Mouse (Mus musculus) limb, embryonic 14.5 days (tissue): ENCODE data around the gene Sept3. TPM values are rescaled to one million over a fixed set of nuclear protein-coding genes. Genes with fewer than 3 reads are reported as not detected.

Source experiments
- ATAC-seq: fragments of 200-750 bp; cut with Nextera tagmentation; 2 replicates; pipeline ENCODE4 v1.8.0; 2017; ENCODE audit warnings: low read depth, moderate number of reproducible peaks, moderate TSS enrichment; ENCODE audit not compliant: low FRiP score
- DNase-seq: peaks from one replicate; pipeline ENCODE4 v3.0.0-alpha.2; 2015; ENCODE audit warnings: low spot score
- H3K27ac ChIP-seq: fragments of 300-500 bp; sonication (generic); replicated peaks from 2 replicates; pipeline ENCODE4 v1.5.1; 2014; ENCODE audit warnings: low read depth, mild to moderate bottlenecking, low read length, moderate library complexity, mixed read lengths
- H3K27me3 ChIP-seq: fragments of 300-500 bp; sonication (generic); 2 replicates; pipeline ENCODE4 v1.6.1; 2014; ENCODE audit warnings: low read length, mixed read lengths; ENCODE audit not compliant: control insufficient read depth, insufficient read depth
- H3K36me3 ChIP-seq: fragments of 300-500 bp; sonication (generic); 2 replicates; pipeline ENCODE4 v1.6.1; 2014; ENCODE audit warnings: mild to moderate bottlenecking, low read length, moderate library complexity, mixed read lengths; ENCODE audit not compliant: control insufficient read depth, insufficient read depth
- H3K4me1 ChIP-seq: fragments of 300-500 bp; sonication (generic); 2 replicates; pipeline ENCODE4 v1.6.1; 2014; ENCODE audit warnings: antibody characterized with exemption, low read length, mixed read lengths; ENCODE audit not compliant: control insufficient read depth, insufficient read depth
- H3K4me2 ChIP-seq: fragments of 300-500 bp; sonication (generic); replicated peaks from 2 replicates; pipeline ENCODE4 v1.6.1; 2014; ENCODE audit warnings: low read depth, mild to moderate bottlenecking, low read length, moderate library complexity; ENCODE audit not compliant: severe bottlenecking
- H3K4me3 ChIP-seq: fragments of 300-500 bp; sonication (generic); replicated peaks from 2 replicates; pipeline ENCODE4 v1.5.1; 2014; ENCODE audit warnings: low read length
- H3K9ac ChIP-seq: fragments of 300-500 bp; sonication (generic); 2 replicates; pipeline ENCODE4 v1.6.1; 2014; ENCODE audit warnings: mild to moderate bottlenecking, low read depth, low read length, moderate library complexity; ENCODE audit not compliant: severe bottlenecking
- H3K9me3 ChIP-seq: fragments of 300-500 bp; sonication (generic); 2 replicates; pipeline ENCODE4 v1.6.1; 2016; ENCODE audit warnings: low read length; ENCODE audit not compliant: control insufficient read depth
- POLR2A ChIP-seq: fragments of 200-500 bp; IDR thresholded peaks from 2 replicates; pipeline ENCODE4 v1.8.0; 2012; ENCODE audit warnings: inconsistent platforms, mild to moderate bottlenecking, moderate library complexity, borderline replicate concordance; ENCODE audit not compliant: insufficient read depth, insufficient read length; ENCODE audit errors: extremely low read depth
- WGBS: fragments of 180-500 bp; shearing (Covaris S2); extraction: QIAGEN DNeasy Blood & Tissue Kit; methylation state at CpG from one replicate; pipeline ENCODE4 v1.1.7; 2014; 5-methylcytosine and 5-hydroxymethylcytosine counted together
- polyA plus RNA-seq, 2 experiments: library from polyadenylated mRNA; depleted of rRNA in 1 of 2; stranded (reverse) in 1 of 2; unstranded in 1 of 2; fragments of >200 nt; fragmentation: Nextera tagmentation in 1 of 2; extraction: Ambion mirVana in 1 of 2; gene quantifications; 2 replicates each; pipeline versions ENCODE4 v1.2.1 to v1.2.3; 2012 to 2014

Gene Sept3
- polyA plus RNA-seq, 2 experiments: 12.0 to 23.7 TPM

- no peak for TF ChIP-seq POLR2A
- H3K27ac ChIP-seq: no peak overlapping the region
- no peak overlapping the region for H3K4me3 ChIP-seq
- H3K9ac ChIP-seq: no peak overlapping the region
- ATAC-seq: no peak
- no peaks in the 10 kb centered on the region for H3K9me3 ChIP-seq
- H3K4me1 ChIP-seq: no peaks in the 10 kb centered on the region
- no peaks in the 10 kb centered on the region for H3K27me3 ChIP-seq
- no peak overlapping the region for H3K4me2 ChIP-seq
- H3K36me3 ChIP-seq: no peaks in the 10 kb centered on the region
- WGBS: 51% methylated on average over 4 of the region's 4 CpGs
- DNase-seq: no peak
Measured at GRCm38 (mm10) chr15:82255248-82255647, 19.4 kb upstream of the Sept3 start.

GRCm38 (mm10) chr15:82255944-82256383 is 18.7 kb upstream of the Sept3 start:
- no peaks in the 10 kb centered on the region for H3K4me1 ChIP-seq
- H3K27me3 ChIP-seq: no peaks in the 10 kb centered on the region
- H3K27ac ChIP-seq: no peak overlapping the region
- DNase-seq (no peak), ATAC-seq (peak; percentile 26; the same call in 1 of the 2 replicates)
- no peak for TF ChIP-seq POLR2A
- H3K4me2 ChIP-seq: no peak overlapping the region
- no peaks in the 10 kb centered on the region for H3K36me3 ChIP-seq
- no peak overlapping the region for H3K4me3 ChIP-seq
- WGBS: 18% methylated on average over 10 of the region's 10 CpGs
- no peak overlapping the region for H3K9ac ChIP-seq
- H3K9me3 ChIP-seq: no peaks in the 10 kb centered on the region

DNA sequence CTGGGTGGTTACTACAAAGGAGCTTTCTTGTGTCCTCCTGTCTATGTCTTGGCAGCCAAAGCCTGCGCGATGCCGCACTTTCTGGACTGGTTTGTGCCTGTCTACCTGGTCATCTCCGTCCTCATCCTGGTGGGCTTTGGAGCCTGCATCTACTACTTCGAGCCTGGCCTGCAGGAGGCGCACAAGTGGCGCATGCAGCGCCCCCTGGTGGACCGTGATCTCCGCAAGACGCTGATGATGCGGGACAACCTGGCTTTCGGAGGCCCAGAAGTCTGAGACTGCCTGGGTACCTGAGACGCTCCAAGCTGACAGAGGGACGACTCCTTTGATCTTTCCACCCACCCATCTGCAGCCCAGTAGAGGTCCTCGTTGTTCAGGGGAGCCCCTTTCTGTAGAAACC is 15.2 kb upstream of the Sept3 start:
- no peak overlapping the region for H3K4me3 ChIP-seq
- no peak for TF ChIP-seq POLR2A
- ATAC-seq (no peak), DNase-seq (no peak)
- H3K27ac ChIP-seq: no peak overlapping the region
- H3K9ac ChIP-seq: no peak overlapping the region
- H3K4me2 ChIP-seq: no peak overlapping the region
- H3K9me3 ChIP-seq: no peaks in the 10 kb centered on the region
- H3K36me3 ChIP-seq: no peaks in the 10 kb centered on the region
- no peaks in the 10 kb centered on the region for H3K27me3 ChIP-seq
- no peaks in the 10 kb centered on the region for H3K4me1 ChIP-seq
- 10% methylated on average over 16 of the region's 16 CpGs for WGBS

DNA sequence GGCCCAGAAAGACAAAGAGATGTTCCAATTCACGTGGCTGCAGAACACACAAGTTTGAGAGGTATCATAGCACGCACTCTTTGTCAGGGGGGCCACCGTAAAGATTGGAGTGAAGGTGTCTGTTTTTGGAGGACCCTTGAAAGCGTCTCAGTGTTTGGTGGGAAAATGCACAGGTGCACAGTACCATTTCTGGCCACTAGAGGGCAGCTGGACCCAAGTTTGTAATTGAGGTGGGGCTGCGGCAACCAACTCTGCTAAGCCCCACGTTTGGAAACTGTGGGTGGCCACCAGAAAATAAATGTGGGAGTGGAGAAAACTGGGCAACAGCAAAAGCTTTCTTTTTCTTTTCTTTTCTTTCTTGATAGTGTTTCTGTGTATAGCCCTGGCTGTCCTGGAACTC is 8.3 kb upstream of the Sept3 start:
- 8% methylated on average over 6 of the region's 6 CpGs for WGBS
- Histone ChIP-seq H3K4me1 (no peaks in the 10 kb centered on the region), H3K4me2 (no peak overlapping the region), H3K36me3 (no peaks in the 10 kb centered on the region), H3K9ac (no peak overlapping the region), H3K27me3 (no peaks in the 10 kb centered on the region), H3K27ac (no peak overlapping the region), H3K4me3 (no peak overlapping the region), H3K9me3 (no peaks in the 10 kb centered on the region)
- DNase-seq (peak; percentile 63), ATAC-seq (peak; percentile 47; the same call in 1 of the 2 replicates)
- 0 out of 2 replicates have a peak, but pooled peaks have one; percentile 16 for TF ChIP-seq POLR2A

GRCm38 (mm10) chr15:82268185-82268584 is 6.5 kb upstream of the Sept3 start:
- no peak for DNase-seq
- WGBS: 28% methylated on average over 3 of the region's 3 CpGs

GRCm38 (mm10) chr15:82268783-82269182 is 5.9 kb upstream of the Sept3 start:
- Histone ChIP-seq H3K4me3 (no peak overlapping the region), H3K4me2 (no peak overlapping the region), H3K36me3 (no peaks in the 10 kb centered on the region), H3K27ac (no peak overlapping the region), H3K9me3 (no peaks in the 10 kb centered on the region), H3K9ac (no peak overlapping the region), H3K4me1 (no peaks in the 10 kb centered on the region), H3K27me3 (peaks cover 6% of the 10 kb centered on the region; the same call in 1 of the 2 replicates)
- no peak for TF ChIP-seq POLR2A
- WGBS: 90% methylated on average over 9 of the region's 9 CpGs
- no peak for DNase-seq
- no peak for ATAC-seq

More at GRCm38 (mm10) chr15:82268185-82268584, 6.5 kb upstream of the Sept3 start:
- ATAC-seq: no peak
- no peak overlapping the region for H3K9ac ChIP-seq
- H3K4me2 ChIP-seq: no peak overlapping the region
- H3K4me3 ChIP-seq: no peak overlapping the region
- no peaks in the 10 kb centered on the region for H3K36me3 ChIP-seq
- no peaks in the 10 kb centered on the region for H3K27me3 ChIP-seq
- H3K9me3 ChIP-seq: no peaks in the 10 kb centered on the region
- TF ChIP-seq POLR2A: no peak
- H3K27ac ChIP-seq: no peak overlapping the region
- H3K4me1 ChIP-seq: no peaks in the 10 kb centered on the region
